Mouse (Mus musculus) liver, embryonic 12.5 days (tissue): ENCODE data around the gene Exosc9. TPM values are rescaled to one million over a fixed set of nuclear protein-coding genes. Genes with fewer than 3 reads are reported as not detected.

ENCODE experiments used
- ATAC-seq: fragments of 200-750 bp; cut with Nextera tagmentation; 2 replicates; pipeline ENCODE4 v1.8.0; 2017; ENCODE audit warnings: moderate number of reproducible peaks, mild to moderate bottlenecking, moderate library complexity
- H3K27ac ChIP-seq: fragments of 300-500 bp; sonication (generic); 2 replicates; pipeline ENCODE4 v1.5.1; 2016; ENCODE audit warnings: mild to moderate bottlenecking
- H3K27me3 ChIP-seq: fragments of 300-500 bp; sonication (generic); replicated peaks from 2 replicates; pipeline ENCODE4 v1.6.1; 2016; ENCODE audit warnings: mild to moderate bottlenecking, moderate library complexity
- H3K36me3 ChIP-seq: fragments of 300-500 bp; sonication (generic); 2 replicates; pipeline ENCODE4 v1.6.1; 2016; ENCODE audit warnings: mild to moderate bottlenecking, moderate library complexity
- H3K4me1 ChIP-seq: fragments of 300-500 bp; sonication (generic); 2 replicates; pipeline ENCODE4 v1.6.1; 2016
- H3K4me2 ChIP-seq: fragments of 300-500 bp; sonication (generic); 2 replicates; pipeline ENCODE4 v1.6.1; 2016; ENCODE audit warnings: mild to moderate bottlenecking, moderate library complexity
- H3K4me3 ChIP-seq: fragments of 300-500 bp; sonication (generic); 2 replicates; pipeline ENCODE4 v1.5.1; 2016; ENCODE audit warnings: mild to moderate bottlenecking, moderate library complexity
- H3K9ac ChIP-seq: fragments of 300-500 bp; sonication (generic); 2 replicates; pipeline ENCODE4 v1.6.1; 2016; ENCODE audit warnings: mild to moderate bottlenecking, moderate library complexity
- H3K9me3 ChIP-seq: fragments of 300-500 bp; sonication (generic); replicated peaks from 2 replicates; pipeline ENCODE4 v1.6.1; 2016; ENCODE audit warnings: mild to moderate bottlenecking, moderate library complexity
- WGBS: fragments of 180-500 bp; shearing (Covaris S2); methylation state at CpG from one replicate; pipeline ENCODE4 v1.1.7; 2016; ENCODE audit not compliant: insufficient replicate concordance; 5-methylcytosine and 5-hydroxymethylcytosine counted together
- polyA plus RNA-seq: library from polyadenylated mRNA; unstranded; fragments of >200 nt; fragmentation: Nextera tagmentation; extraction: Ambion mirVana; gene quantifications from 2 replicates; pipeline ENCODE4 v1.2.1, GENCODE M21; 2016

Exosc9 gene
- polyA plus RNA-seq, result 56.6 and 57.8 TPM in 2 replicates

GRCm38 (mm10) chr3:36552406-36553047 is at the start of gene Exosc9:
TSS of gene Exosc9 (plus strand) at chr3:36552606.
- Histone ChIP-seq H3K4me2 (peak within 1 kb of the TSS; percentile 83), H3K27ac (peak within 1 kb of the TSS; percentile 5), H3K9ac (peak within 1 kb of the TSS; percentile 81), H3K36me3 (peaks cover 36% of the 10 kb centered on the region), H3K9me3 (no peaks in the 10 kb centered on the region), H3K27me3 (peaks cover 6% of the 10 kb centered on the region; the same call in 1 of the 2 replicates), H3K4me3 (peak within 1 kb of the TSS; percentile 86), H3K4me1 (peaks cover 17% of the 10 kb centered on the region)
- peak; percentile 93 for ATAC-seq
- whole genome bisulfite sequencing, result under 1% methylated on average over 39 of the region's 39 CpGs

- no peaks in the 10 kb centered on the region for H3K27me3 ChIP-seq
- no peaks in the 10 kb centered on the region for H3K9me3 ChIP-seq
- no peak for ATAC-seq
- WGBS, result 65% methylated on average over 8 of the region's 8 CpGs
- no peaks in the 10 kb centered on the region for H3K36me3 ChIP-seq
- H3K27ac ChIP-seq, result no peak overlapping the region
- no peaks in the 10 kb centered on the region for H3K4me1 ChIP-seq
- H3K4me2 ChIP-seq, result no peak overlapping the region
- H3K9ac ChIP-seq, result no peak overlapping the region
- no peak overlapping the region for H3K4me3 ChIP-seq
These were observed 47.1 kb upstream of the Exosc9 start for GRCm38 (mm10) chr3:36505306-36505705.

DNA sequence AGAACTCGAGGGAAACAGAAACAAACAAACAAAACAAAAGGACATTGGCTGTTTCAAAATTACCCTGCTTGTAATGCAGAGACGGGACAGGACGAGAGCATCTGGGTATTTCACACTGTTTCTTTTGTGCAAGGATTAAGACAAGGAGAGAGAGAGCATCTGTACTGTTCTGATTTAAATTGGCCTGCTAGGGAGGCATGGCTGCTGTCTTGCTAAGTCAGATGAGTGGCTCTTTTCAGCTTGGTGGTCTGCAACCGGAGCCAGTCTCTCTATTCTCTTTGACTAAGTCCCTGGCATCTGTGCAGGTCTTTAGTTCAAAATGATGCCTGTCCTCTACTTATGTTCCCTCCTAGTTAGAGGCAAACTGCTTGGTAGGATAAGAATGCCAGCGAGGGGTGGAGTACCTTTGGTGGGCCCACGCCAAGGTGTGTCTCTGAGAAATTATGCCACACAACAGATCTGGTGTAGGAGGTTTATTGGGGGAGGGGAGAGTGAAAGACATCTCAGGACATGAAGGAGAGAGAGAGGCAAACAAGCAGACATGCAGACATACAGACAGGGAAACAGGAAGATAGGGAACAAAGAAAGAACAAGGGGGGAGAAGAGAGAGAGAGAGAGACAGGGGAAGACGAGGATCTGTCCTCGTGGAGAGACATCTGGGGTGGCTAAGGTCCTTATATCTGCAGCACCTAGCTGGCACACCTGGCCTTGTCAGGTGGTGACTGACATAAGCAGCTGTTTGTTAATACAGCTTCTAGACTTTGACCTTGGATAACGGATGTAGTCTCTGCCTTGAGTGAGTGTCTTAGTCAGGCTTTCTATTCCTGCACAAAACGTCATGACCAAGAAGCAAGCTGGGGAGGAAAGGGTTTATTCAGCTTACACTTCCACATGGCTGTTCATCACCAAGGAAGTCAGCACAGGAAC is 46.3 kb upstream of the Exosc9 start:
- 57% methylated on average over 10 of the region's 10 CpGs for WGBS
- H3K9me3 ChIP-seq, result no peaks in the 10 kb centered on the region
- H3K4me1 ChIP-seq, result no peaks in the 10 kb centered on the region
- H3K27me3 ChIP-seq, result no peaks in the 10 kb centered on the region
- no peak overlapping the region for H3K27ac ChIP-seq
- no peak overlapping the region for H3K9ac ChIP-seq
- H3K4me2 ChIP-seq, result no peak overlapping the region
- H3K4me3 ChIP-seq, result no peak overlapping the region
- H3K36me3 ChIP-seq, result no peaks in the 10 kb centered on the region
- ATAC-seq, result no peak

DNA sequence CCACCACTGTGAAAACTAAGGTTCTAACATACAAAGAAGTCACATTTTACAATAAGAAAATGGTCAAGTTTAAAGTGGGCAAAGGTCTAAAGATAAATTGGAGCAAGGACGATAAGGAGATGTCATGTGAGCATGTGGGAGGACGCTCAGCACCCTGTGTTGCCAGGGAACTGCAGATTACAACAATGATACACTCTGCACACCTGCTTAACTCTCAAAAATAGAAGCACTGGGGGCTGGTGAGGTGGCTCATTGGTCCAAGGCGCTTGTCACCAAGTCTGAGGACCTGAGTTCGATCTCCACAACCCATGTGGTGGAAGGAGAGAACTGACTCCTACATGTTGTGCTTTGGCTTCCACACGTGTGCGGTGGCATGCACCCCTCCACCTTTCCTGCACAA is 40.9 kb upstream of the Exosc9 start:
- H3K4me1 ChIP-seq, result no peaks in the 10 kb centered on the region
- H3K9ac ChIP-seq, result no peak overlapping the region
- WGBS, result 78% methylated on average over 6 of the region's 6 CpGs
- H3K4me3 ChIP-seq, result no peak overlapping the region
- no peak overlapping the region for H3K27ac ChIP-seq
- H3K36me3 ChIP-seq, result no peaks in the 10 kb centered on the region
- H3K4me2 ChIP-seq, result no peak overlapping the region
- H3K27me3 ChIP-seq, result no peaks in the 10 kb centered on the region
- H3K9me3 ChIP-seq, result no peaks in the 10 kb centered on the region
- ATAC-seq, result no peak

DNA sequence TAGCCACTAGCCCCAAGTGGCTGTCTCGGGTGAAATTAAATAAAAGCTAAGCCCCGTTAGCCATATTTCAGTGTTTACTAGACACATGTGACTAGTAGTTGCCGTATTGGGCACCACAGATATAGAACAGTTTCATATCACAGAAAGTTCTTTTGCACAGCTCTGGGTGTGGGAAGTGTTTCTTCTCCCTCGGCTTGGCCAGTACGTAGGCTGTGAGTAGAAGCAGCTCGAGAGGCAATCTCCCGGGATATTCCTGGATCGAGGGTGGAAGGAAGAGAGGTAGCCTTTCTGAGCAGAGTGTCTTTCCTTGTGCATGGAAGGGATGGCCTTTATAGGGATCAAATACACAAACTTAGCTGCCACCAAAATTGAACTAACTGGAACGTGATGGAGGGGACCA is 36.2 kb upstream of the Exosc9 start:
- no peaks in the 10 kb centered on the region for H3K36me3 ChIP-seq
- 79% methylated on average over 9 of the region's 9 CpGs for WGBS
- no peak overlapping the region for H3K4me3 ChIP-seq
- H3K4me2 ChIP-seq, result no peak overlapping the region
- H3K4me1 ChIP-seq, result 0 out of 2 replicates have a peak, but pooled peaks cover 3% of the 10 kb centered on the region
- peaks cover 19% of the 10 kb centered on the region for H3K27me3 ChIP-seq
- no peaks in the 10 kb centered on the region for H3K9me3 ChIP-seq
- no peak overlapping the region for H3K9ac ChIP-seq
- no peak overlapping the region for H3K27ac ChIP-seq
- ATAC-seq, result no peak

- peaks cover 48% of the 10 kb centered on the region for H3K27me3 ChIP-seq
- peak within 1 kb of the TSS; percentile 64 for H3K4me2 ChIP-seq
- WGBS, result 3% methylated on average over 51 of the region's 51 CpGs
- no peak within 1 kb of the TSS for H3K27ac ChIP-seq
- H3K9ac ChIP-seq, result no peak within 1 kb of the TSS
- H3K9me3 ChIP-seq, result no peaks in the 10 kb centered on the region
- 0 out of 2 replicates have a peak, but pooled peaks cover 3% of the 10 kb centered on the region for H3K4me1 ChIP-seq
- ATAC-seq, result no peak
- peak within 1 kb of the TSS; percentile 43 for H3K4me3 ChIP-seq
- H3K36me3 ChIP-seq, result no peaks in the 10 kb centered on the region
These were observed 31.0 kb upstream of the Exosc9 start, which contains the start of gene Gm11549 for GRCm38 (mm10) chr3:36521073-36522060. TSS of gene Gm11549 (minus strand) at chr3:36521813.

- H3K4me2 ChIP-seq, result no peak overlapping the region
- no peak for ATAC-seq
- no peak overlapping the region for H3K9ac ChIP-seq
- H3K4me3 ChIP-seq, result no peak overlapping the region
- no peaks in the 10 kb centered on the region for H3K9me3 ChIP-seq
- 13% methylated on average over 4 of the region's 4 CpGs for WGBS
- peaks cover 48% of the 10 kb centered on the region for H3K27me3 ChIP-seq
- 0 out of 2 replicates have a peak, but pooled peaks cover 3% of the 10 kb centered on the region for H3K4me1 ChIP-seq
- no peak overlapping the region for H3K27ac ChIP-seq
- H3K36me3 ChIP-seq, result no peaks in the 10 kb centered on the region
These were observed 30.3 kb upstream of the Exosc9 start for GRCm38 (mm10) chr3:36522137-36522536.

GRCm38 (mm10) chr3:36524466-36524865 is 27.9 kb upstream of the Exosc9 start:
- Histone ChIP-seq H3K4me2 (no peak overlapping the region), H3K9ac (no peak overlapping the region), H3K4me1 (0 out of 2 replicates have a peak, but pooled peaks cover 3% of the 10 kb centered on the region), H3K4me3 (no peak overlapping the region), H3K9me3 (no peaks in the 10 kb centered on the region), H3K27me3 (peaks cover 51% of the 10 kb centered on the region), H3K27ac (no peak overlapping the region), H3K36me3 (no peaks in the 10 kb centered on the region)
- no peak for ATAC-seq
- WGBS, result 51% methylated on average over 3 of the region's 3 CpGs

- Histone ChIP-seq H3K4me1 (0 out of 2 replicates have a peak, but pooled peaks cover 8% of the 10 kb centered on the region), H3K4me2 (no peak overlapping the region), H3K27ac (no peak overlapping the region), H3K27me3 (peaks cover 40% of the 10 kb centered on the region), H3K36me3 (no peaks in the 10 kb centered on the region), H3K9me3 (no peaks in the 10 kb centered on the region), H3K4me3 (no peak overlapping the region), H3K9ac (no peak overlapping the region)
- 65% methylated on average over 6 of the region's 6 CpGs for WGBS
- ATAC-seq, result no peak
These were observed 22.1 kb upstream of the Exosc9 start for GRCm38 (mm10) chr3:36530345-36530744.

DNA sequence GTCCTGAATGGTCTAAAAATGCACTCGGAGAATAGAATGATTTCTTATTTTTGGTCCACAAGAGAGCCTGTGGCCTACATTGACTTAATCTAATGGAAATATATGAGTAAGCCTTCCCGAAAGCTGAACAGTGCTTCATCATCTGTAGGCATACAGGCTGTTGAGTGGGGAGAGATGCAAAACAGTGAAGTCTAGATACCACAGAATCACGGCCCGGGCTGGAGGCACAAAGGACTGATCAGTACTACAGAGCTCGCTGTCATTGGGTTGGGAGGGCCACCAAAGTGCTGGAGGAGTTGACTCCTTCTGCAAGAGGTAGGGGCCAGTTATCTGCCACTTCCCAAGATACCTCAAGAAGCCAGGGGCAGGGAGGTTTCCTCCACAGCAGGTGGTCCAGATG is 21.6 kb upstream of the Exosc9 start:
- no peak overlapping the region for H3K27ac ChIP-seq
- ATAC-seq, result no peak
- H3K4me1 ChIP-seq, result 0 out of 2 replicates have a peak, but pooled peaks cover 8% of the 10 kb centered on the region
- whole genome bisulfite sequencing, result 59% methylated on average over 5 of the region's 5 CpGs
- no peaks in the 10 kb centered on the region for H3K9me3 ChIP-seq
- no peak overlapping the region for H3K4me2 ChIP-seq
- H3K36me3 ChIP-seq, result no peaks in the 10 kb centered on the region
- H3K9ac ChIP-seq, result no peak overlapping the region
- H3K27me3 ChIP-seq, result peaks cover 40% of the 10 kb centered on the region
- H3K4me3 ChIP-seq, result no peak overlapping the region

GRCm38 (mm10) chr3:36531242-36531641 is 21.2 kb upstream of the Exosc9 start:
- no peak overlapping the region for H3K9ac ChIP-seq
- 41% methylated on average over 2 of the region's 2 CpGs for WGBS
- H3K27me3 ChIP-seq, result peaks cover 40% of the 10 kb centered on the region
- no peak for ATAC-seq
- no peak overlapping the region for H3K27ac ChIP-seq
- 0 out of 2 replicates have a peak, but pooled peaks cover 8% of the 10 kb centered on the region for H3K4me1 ChIP-seq
- no peak overlapping the region for H3K4me2 ChIP-seq
- no peaks in the 10 kb centered on the region for H3K9me3 ChIP-seq
- no peaks in the 10 kb centered on the region for H3K36me3 ChIP-seq
- H3K4me3 ChIP-seq, result no peak overlapping the region
